Mouse (Mus musculus) activated CD4-positive, CD25-positive, alpha-beta regulatory T cell, adult 9 weeks (primary cell): ENCODE measurements around the gene Vmn2r8. TPM values are rescaled to one million over a fixed set of nuclear protein-coding genes. Genes with fewer than 3 reads are reported as not detected.

ENCODE experiments used
- polyA plus RNA-seq: library from polyadenylated mRNA; unstranded; fragments of 100-300 nt; shearing (Covaris generic); gene quantifications from one replicate; pipeline ENCODE4 v1.2.1, GENCODE M21; 2017

Vmn2r8 gene
- not detected for polyA plus RNA-seq

DNA sequence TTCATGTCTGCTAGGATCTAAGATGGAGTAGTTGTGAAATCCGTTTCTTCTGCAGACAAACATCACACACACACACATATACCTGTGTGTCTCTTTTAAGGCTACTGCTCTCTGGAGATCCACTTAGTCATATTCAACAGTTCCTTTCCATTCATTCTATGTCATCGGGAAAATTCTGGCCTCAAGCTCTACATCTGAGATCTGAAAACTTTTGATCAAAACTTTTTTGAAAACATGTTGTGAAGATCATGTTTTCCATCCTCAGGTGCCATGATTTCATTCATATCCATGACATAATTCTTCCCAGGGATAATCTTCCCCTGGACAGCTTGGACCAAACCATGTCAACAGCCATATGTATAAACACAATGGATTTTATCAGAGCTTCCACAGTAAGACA is at the start of gene Vmn2r8:
Gene Vmn2r8, minus strand, starts transcription at position 101 of the 400 bp plus-strand sequence.

DNA sequence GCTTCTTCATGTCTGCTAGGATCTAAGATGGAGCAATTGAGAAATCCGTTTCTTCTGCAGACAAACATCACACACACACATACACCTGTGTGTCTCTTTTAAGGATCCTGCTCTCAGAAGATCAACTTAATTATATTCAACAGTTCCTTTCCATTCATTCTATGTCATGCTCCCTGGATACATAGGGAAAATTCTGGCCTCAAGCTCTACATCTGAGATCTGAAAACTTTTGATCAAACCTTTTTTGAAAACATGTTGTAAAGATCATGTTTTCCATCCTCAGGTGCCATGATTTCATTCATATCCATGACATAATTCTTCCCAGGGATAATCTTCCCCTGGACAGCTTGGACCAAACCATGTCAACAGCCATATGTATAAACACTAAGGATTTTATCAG is 43.9 kb upstream of the Vmn2r8 start, which contains the start of gene Vmn2r9:
Gene Vmn2r9, minus strand, starts transcription at position 101 of the 400 bp plus-strand sequence.

DNA sequence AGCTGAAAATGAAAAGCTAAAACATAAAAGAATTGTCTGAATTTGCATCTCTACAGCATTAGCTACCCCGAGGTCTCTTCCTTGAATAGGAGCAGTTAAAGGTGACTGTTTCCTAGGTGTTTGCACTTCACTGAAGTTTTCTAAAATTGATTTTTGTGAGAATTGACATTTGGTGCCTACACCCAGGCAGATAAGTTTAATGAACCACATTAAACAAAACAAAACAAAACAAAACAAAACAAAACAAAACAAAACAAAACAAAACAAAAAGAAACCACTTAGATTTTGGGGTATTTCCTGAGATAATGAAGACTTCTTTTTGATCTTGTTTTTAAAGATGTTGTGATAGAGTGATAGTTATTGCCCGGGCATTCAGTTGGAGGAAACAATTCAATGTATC is 13.4 kb downstream of the Vmn2r8 start, which contains the start of gene Tmed11:
Gene Tmed11, minus strand, starts transcription at position 101 of the 400 bp plus-strand sequence.

DNA sequence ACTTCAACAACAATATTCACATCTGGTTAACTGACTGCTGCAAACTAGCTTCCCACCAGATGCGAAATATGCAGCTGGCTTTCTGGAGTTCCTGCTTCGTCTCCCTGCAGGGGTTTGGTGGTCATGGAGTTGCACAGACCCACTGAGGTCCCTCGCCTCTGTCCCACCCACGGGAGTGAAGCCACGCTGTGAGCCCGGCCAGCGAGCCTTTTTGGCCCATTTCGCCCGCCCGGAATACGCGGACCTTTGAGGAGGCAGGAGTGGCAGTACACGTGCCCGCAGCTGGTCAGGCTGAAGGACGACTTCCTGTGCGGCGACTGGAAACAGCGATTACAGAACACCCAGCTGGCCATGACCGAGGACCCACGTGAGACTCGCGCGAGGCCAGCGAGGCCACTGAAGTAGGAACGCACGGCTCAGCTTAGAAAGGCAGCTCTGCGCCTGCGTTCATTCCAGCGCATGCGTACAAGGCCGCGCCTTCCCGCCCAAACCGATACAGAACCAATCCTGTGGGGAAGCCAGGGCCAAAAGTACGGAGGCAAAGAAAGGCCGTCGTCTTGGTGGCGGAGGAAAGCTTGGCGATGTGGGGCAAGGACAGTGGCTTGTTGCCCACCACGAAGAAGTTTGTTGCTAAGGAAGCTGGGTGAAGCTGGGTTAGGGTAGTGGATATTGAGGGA is 33.9 kb downstream of the Vmn2r8 start, which contains the start of gene Rnf212:
Gene Rnf212, minus strand, starts transcription at position 353 of the 677 bp plus-strand sequence.

Other genes with a start within 250 kb of the Vmn2r8 start
- gene Gak, start 179.1 kb downstream of the Vmn2r8 start, polyA plus RNA-seq: 153 TPM
- 42.7 TPM for gene Tmem175, start 179.1 kb downstream of the Vmn2r8 start, polyA plus RNA-seq
- gene Idua, start 148.5 kb downstream of the Vmn2r8 start, polyA plus RNA-seq: 50.5 TPM
- gene Dgkq, start 139.2 kb downstream of the Vmn2r8 start, polyA plus RNA-seq: 15.6 TPM
- 0.12 TPM for gene Slc26a1, start 133.3 kb downstream of the Vmn2r8 start, polyA plus RNA-seq
- gene Fgfrl1, start 116.5 kb downstream of the Vmn2r8 start, polyA plus RNA-seq: not detected
- gene Rnf212, start 33.9 kb downstream of the Vmn2r8 start, polyA plus RNA-seq: not detected
- gene Tmed11, start 13.5 kb downstream of the Vmn2r8 start, polyA plus RNA-seq: not detected
- not detected for gene Vmn2r9, start 43.8 kb upstream of the Vmn2r8 start, polyA plus RNA-seq
- not detected for gene Vmn2r10, start 197.7 kb upstream of the Vmn2r8 start, polyA plus RNA-seq